Mouse (Mus musculus): ENCODE data around the gene Cox7a2l.

GRCm38 (mm10) chr17:83526091-83526561 is 9.0 kb upstream of the Cox7a2l start:
- TF ChIP-seq CTCF (IDR thresholded peaks at IDR 0.05; ENCODE audit: control insufficient read depth, insufficient read depth, insufficient replicate concordance, low read depth, low read length) (no peak), POLR2A (IDR thresholded peaks at IDR 0.05; ENCODE audit: control insufficient read depth, low read depth, low read length) (no peak)

Measured in testis, adult 2 months (tissue).